Mouse (Mus musculus): ENCODE measurements around the gene Gse1.
A peak's percentile ranks its signal among the peaks of the same experiment; 100 is the strongest.

Gse1 gene

GRCm38 (mm10) chr8:120484460-120484859, 256.2 kb downstream of the Gse1 start:
- DNase-seq (ENCODE audit: low spot score), result no peak

- DNase-seq (ENCODE audit: low spot score), result no peak
Observed at GRCm38 (mm10) chr8:120485116-120485515, 256.9 kb downstream of the Gse1 start.

- DNase-seq (ENCODE audit: low spot score), result no peak
Observed at GRCm38 (mm10) chr8:120485551-120486476, 257.6 kb downstream of the Gse1 start.

- peak; percentile 39 for DNase-seq (ENCODE audit: low spot score)
Observed at GRCm38 (mm10) chr8:120486477-120487376, 258.5 kb downstream of the Gse1 start.

GRCm38 (mm10) chr8:120487377-120487728, 259.1 kb downstream of the Gse1 start:
- DNase-seq (ENCODE audit: low spot score), result peak; percentile 48

GRCm38 (mm10) chr8:120487729-120488510, 259.7 kb downstream of the Gse1 start:
- DNase-seq (ENCODE audit: low spot score), result peak; percentile 22

- peak; percentile 43 for DNase-seq (ENCODE audit: low spot score)
Observed at GRCm38 (mm10) chr8:120488636-120489131, 260.4 kb downstream of the Gse1 start.

- DNase-seq (ENCODE audit: low spot score), result no peak
Observed at GRCm38 (mm10) chr8:120489142-120489754, 261.0 kb downstream of the Gse1 start.

GRCm38 (mm10) chr8:120489771-120490281, 261.6 kb downstream of the Gse1 start:
- DNase-seq (ENCODE audit: low spot score), result no peak

- DNase-seq (ENCODE audit: low spot score), result no peak
Observed at GRCm38 (mm10) chr8:120490354-120491141, 262.3 kb downstream of the Gse1 start.

GRCm38 (mm10) chr8:120491166-120491793, 263.0 kb downstream of the Gse1 start:
- no peak for DNase-seq (ENCODE audit: low spot score)

- no peak for DNase-seq (ENCODE audit: low spot score)
Observed at GRCm38 (mm10) chr8:120492193-120492880, 264.1 kb downstream of the Gse1 start.

GRCm38 (mm10) chr8:120492881-120493220, 264.6 kb downstream of the Gse1 start:
- no peak for DNase-seq (ENCODE audit: low spot score)

- no peak for DNase-seq (ENCODE audit: low spot score)
Observed at GRCm38 (mm10) chr8:120493508-120494464, 265.5 kb downstream of the Gse1 start.

- DNase-seq (ENCODE audit: low spot score), result peak; percentile 95
Observed at GRCm38 (mm10) chr8:120494903-120495302, 266.6 kb downstream of the Gse1 start.

- no peak for DNase-seq (ENCODE audit: low spot score)
Observed at GRCm38 (mm10) chr8:120495461-120495860, 267.2 kb downstream of the Gse1 start.

- no peak for DNase-seq (ENCODE audit: low spot score)
Observed at GRCm38 (mm10) chr8:120496478-120496877, 268.2 kb downstream of the Gse1 start.

- DNase-seq (ENCODE audit: low spot score), result no peak
Observed at GRCm38 (mm10) chr8:120497503-120497946, 269.3 kb downstream of the Gse1 start.
